Mouse (Mus musculus): ENCODE measurements around the gene Kiss1.
"Not testable (repeated sequence)": the region's sequence is repeated elsewhere in the genome, so short reads cannot be mapped to it uniquely, and the experiment has no call there.

Gene Kiss1

GRCm38 (mm10) chr1:133323333-133323732 lies 1.7 kb downstream of the Kiss1 start:
- DNase-seq = no peak

GRCm38 (mm10) chr1:133325951-133326350 lies 4.3 kb downstream of the Kiss1 start:
- DNase-seq = no peak

- peak; percentile 26 for DNase-seq
Observed at GRCm38 (mm10) chr1:133327094-133327493, 5.4 kb downstream of the Kiss1 start.

DNA sequence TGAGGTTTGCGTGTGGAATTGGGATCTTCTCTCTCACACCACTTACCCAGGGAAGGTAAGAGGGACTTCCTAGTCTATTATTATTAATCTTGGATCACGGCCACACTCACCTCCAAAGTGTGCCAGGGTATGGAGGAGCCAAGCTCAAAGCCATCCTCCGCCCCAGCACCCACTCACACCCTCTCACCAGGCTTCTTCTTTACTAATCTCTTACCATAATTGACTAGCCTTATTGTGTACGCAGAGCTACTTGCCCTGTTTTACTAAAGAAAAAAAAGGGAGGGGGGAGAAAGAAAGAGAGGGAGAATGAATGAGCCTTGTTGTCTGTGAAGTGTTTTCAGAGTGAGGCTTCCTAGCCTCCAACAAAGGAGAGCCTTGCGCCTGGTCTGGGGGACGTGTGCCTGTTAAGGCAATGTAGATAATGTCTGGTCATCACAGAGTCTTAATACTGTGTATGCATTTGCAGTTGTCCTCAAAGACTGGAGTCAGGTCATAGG lies 6.7 kb downstream of the Kiss1 start:
- no peak for DNase-seq

GRCm38 (mm10) chr1:133328896-133329637 lies 7.4 kb downstream of the Kiss1 start:
- DNase-seq = peak; percentile 45

DNA sequence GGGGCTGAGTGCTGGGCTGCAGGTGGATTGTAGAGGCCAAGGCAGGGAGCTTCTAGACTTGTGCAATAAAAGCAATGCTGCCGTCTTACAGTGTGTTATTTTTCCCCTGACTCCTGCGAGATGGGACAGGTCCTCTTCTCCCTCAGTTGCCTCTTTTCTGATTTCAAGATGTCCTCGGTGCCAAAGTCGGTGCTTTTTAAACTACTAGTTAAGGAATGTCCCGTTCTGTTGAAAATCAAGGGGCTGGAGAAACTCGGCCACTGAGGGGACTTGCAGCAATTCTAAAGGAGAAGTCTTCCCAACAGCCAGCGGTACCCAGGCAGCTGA lies 7.9 kb downstream of the Kiss1 start:
- DNase-seq = no peak

DNA sequence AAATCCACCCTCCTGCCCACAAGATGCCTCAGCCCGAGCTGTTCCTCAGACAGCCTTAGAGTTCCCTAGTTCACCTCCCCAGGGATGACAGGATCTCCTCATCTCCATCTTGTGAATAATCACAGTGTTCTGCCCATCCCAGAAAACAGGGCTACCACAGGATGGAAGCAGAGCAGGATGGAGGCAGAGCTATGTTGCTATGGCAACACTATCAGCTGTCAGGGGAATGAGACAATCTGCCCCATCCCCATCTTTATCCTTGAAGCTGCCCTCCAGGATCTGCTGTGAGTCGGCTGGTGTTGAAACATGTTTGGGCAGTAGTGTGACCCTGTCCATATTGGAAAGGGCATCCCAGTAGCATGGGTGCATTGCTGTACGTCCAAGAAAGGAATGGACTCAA lies 9.5 kb downstream of the Kiss1 start:
- no peak for DNase-seq

- DNase-seq = no peak
Observed at GRCm38 (mm10) chr1:133332656-133333430, 11.2 kb downstream of the Kiss1 start.

DNA sequence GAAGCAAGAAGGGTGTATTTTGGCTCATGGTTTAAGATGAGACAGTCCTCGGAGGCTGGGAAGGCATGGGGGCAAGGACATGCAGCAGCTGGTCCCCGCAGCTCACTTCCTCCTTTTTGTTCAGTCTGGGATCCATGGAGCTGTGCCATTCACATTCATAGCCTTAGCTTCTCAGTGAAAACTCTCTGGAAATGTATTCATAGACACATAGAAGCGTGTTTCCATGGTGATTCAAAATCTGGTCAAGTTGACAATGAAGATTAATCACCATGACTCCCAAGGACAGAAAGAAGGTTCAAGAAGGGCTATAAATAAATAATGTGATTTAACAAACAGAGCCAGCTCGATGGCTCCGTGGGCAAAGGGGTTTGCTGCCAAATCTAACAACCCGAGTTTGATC lies 12.3 kb downstream of the Kiss1 start:
- DNase-seq = no peak

DNA sequence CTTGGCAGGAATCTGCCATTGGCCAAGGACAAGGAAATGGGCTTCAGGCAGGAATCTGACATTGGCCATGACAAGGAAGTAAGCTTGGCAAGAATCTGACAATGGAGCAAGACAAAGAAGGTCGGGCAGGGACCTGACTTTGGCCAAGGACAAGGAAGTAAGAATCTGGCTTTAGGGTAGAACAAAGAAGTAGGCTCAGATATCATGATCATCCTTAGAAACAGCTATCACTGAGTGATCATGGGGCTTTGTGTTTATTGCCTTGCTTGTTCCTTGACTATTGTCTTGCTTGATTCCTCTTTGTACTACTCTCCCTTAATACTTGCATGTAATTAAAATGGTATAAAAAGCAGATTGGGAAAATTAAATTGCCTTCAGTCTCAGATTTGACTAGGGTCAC lies 18.7 kb downstream of the Kiss1 start:
- DNase-seq = not testable (repeated sequence)

DNA sequence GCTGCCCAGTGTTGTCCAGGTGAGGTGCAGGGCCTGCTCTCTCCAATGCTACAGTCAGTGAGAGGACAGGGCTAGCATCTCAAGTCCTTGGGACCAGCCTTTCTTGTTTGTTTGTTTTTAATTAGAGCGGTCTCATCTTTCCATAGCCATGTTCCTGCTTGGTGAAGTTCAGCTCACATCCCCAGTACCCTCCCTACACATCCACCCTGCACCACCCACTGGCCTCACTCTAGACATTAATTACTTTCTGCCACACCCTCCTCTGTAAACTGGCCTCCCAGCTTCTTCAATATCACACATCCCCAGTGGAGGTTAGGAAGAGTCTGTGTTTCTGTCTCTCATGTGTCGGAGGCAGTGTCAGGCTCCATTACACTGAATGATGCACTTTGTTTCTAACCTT lies 22.7 kb downstream of the Kiss1 start:
- DNase-seq = no peak

DNA sequence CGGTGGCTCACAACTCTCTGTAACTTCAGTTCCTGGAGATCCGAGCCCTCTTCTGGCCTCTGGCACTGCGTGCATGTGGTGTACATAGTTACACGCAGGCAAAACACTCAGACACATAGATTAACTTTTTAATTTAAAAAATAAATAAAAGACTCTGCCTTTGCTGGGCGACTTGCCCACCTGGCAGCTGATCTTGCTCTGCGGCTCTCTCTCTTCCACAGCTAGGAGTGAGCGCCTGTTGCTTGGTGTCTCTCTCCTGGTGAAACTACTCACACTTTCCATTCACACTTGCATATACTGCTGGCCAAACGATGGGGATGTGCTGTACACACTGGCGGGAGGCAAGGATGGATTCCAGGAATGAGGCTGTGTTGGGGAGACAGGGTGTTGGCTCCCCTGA lies 24.9 kb downstream of the Kiss1 start:
- no peak for DNase-seq

DNA sequence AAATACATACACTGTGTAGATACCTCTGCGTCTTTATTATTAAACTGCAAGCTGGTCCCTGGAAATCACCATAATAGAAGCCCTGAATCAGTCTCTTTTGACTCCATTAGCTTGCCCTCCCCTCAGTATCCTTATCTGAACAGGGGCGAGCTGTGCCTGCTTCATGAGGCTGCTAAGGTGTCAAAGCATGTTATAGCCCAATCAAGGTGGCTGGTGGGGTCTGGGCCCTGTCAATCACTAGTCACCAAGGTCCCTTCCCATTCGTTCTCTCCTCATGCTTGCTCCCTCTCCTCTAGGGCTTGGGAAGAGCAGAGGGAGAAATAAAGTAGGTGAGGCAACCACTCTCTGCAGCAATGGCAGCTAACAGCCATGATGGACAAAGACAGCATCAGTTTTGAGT lies 25.6 kb downstream of the Kiss1 start:
- DNase-seq = no peak

- DNase-seq = no peak
Observed at GRCm38 (mm10) chr1:133347693-133348520, 26.2 kb downstream of the Kiss1 start.

GRCm38 (mm10) chr1:133350210-133350609 lies 28.5 kb downstream of the Kiss1 start, which contains the start of gene Ren1:
Gene Ren1 (plus strand): TSS chr1:133350510.
- DNase-seq = no peak

GRCm38 (mm10) chr1:133351762-133352161 lies 30.1 kb downstream of the Kiss1 start:
- no peak for DNase-seq

DNA sequence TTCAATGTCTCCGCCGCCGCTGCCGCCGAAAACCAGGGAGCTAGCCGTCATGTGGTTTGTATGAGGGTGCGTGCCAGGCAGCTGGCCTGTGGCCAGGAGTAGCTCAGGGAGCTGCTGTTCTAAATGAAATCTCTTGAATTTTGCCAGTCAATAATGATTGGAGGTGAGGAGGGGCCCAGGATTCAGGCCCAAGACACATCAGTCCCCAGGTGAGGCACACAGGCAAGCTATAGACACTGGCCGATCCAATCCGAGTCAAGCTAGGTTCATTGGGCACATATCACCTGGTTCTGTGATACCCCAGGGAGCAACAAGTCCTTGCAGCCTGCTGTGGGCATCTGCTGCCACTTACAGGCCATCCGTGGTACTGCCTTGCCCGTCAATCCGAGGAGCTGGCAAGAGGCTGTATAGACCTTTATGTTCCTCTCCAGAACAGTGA lies 31.7 kb downstream of the Kiss1 start:
- peak; percentile 86 for DNase-seq

GRCm38 (mm10) chr1:133355469-133355868 lies 33.8 kb downstream of the Kiss1 start:
- DNase-seq = no peak

DNA sequence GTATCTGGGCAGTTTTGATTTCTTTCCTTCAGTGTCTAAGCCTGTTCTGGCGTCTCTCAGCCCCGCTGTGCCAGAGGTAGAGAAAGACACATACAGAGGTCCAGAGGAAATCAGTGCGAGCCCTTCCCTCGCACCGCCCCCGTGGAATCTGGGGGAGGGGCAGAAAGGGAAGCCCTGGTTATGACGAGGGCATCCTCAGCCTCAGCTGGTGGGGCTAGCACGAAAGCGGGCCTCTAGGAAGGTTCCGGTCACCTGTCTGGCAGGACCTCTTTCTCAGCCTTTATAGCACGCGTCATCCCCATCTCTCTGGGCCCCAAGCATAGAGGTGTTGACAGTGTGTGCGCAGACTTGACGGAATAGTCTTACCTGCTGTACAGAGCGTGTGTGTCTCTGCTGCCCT lies 34.2 kb downstream of the Kiss1 start:
- DNase-seq = no peak

DNA sequence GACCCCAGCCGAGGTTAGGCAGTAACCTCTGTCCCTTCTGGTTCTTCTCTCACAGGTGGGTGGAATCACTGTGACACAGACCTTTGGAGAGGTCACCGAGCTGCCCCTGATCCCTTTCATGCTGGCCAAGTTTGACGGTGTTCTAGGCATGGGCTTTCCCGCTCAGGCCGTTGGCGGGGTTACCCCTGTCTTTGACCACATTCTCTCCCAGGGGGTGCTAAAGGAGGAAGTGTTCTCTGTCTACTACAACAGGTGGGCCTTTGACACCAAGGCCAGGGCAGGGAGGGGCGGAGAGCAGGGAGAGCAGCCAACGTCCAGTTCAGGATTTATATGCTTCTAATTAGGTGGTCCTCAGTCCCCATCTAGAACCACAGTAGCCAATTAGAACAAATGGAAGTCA lies 34.7 kb downstream of the Kiss1 start:
- DNase-seq = no peak

- DNase-seq = no peak
Observed at GRCm38 (mm10) chr1:133361006-133361405, 39.3 kb downstream of the Kiss1 start.

GRCm38 (mm10) chr1:133362103-133362502 lies 40.4 kb downstream of the Kiss1 start:
- no peak for DNase-seq

- peak; percentile 70 for DNase-seq
Observed at GRCm38 (mm10) chr1:133363276-133364021, 41.8 kb downstream of the Kiss1 start, which contains the start of gene Etnk2. Gene Etnk2 (plus strand): TSS chr1:133363572.
